Mouse (Mus musculus) midbrain, embryonic 16.5 days (tissue): Measurements from ENCODE around the gene Prr12. TPM values are rescaled to one million over a fixed set of nuclear protein-coding genes. Genes with fewer than 3 reads are reported as not detected.

ENCODE experiments used
- ATAC-seq: fragments of 200-750 bp; cut with Nextera tagmentation; 2 replicates; pipeline ENCODE4 v1.8.0; 2017; ENCODE audit warnings: moderate TSS enrichment
- H3K27ac ChIP-seq: fragments of 300-500 bp; sonication (generic); 2 replicates; pipeline ENCODE4 v1.5.1; 2014; ENCODE audit warnings: mild to moderate bottlenecking, low read length, mixed read lengths
- H3K27me3 ChIP-seq: fragments of 300-500 bp; sonication (generic); 2 replicates; pipeline ENCODE4 v1.6.1; 2014; ENCODE audit warnings: low read depth, low read length, mixed read lengths; ENCODE audit not compliant: control insufficient read depth, insufficient read depth
- H3K36me3 ChIP-seq: fragments of 300-500 bp; sonication (generic); 2 replicates; pipeline ENCODE4 v1.6.1; 2014; ENCODE audit warnings: mild to moderate bottlenecking, low read length, moderate library complexity, mixed read lengths; ENCODE audit not compliant: control insufficient read depth, insufficient read depth
- H3K4me1 ChIP-seq: fragments of 300-500 bp; sonication (generic); 2 replicates; pipeline ENCODE4 v1.6.1; 2014; ENCODE audit warnings: mild to moderate bottlenecking, low read length, mixed read lengths; ENCODE audit not compliant: control insufficient read depth, insufficient read depth
- H3K4me2 ChIP-seq: fragments of 300-500 bp; sonication (generic); 2 replicates; pipeline ENCODE4 v1.6.1; 2014; ENCODE audit warnings: mild to moderate bottlenecking, low read length, mixed read lengths
- H3K4me3 ChIP-seq: fragments of 300-500 bp; sonication (generic); 2 replicates; pipeline ENCODE4 v1.5.1; 2014; ENCODE audit warnings: low read depth, mild to moderate bottlenecking, low read length, moderate library complexity, mixed read lengths
- H3K9ac ChIP-seq: fragments of 300-500 bp; sonication (generic); 2 replicates; pipeline ENCODE4 v1.6.1; 2014; ENCODE audit warnings: low read depth, low read length, mixed read lengths
- H3K9me3 ChIP-seq: fragments of 300-500 bp; sonication (generic); replicated peaks from 2 replicates; pipeline ENCODE4 v1.6.1; 2014; ENCODE audit warnings: mild to moderate bottlenecking, low read length, mixed read lengths; ENCODE audit not compliant: control insufficient read depth, poor library complexity, severe bottlenecking
- whole genome bisulfite sequencing: fragments of 180-500 bp; shearing (Covaris S2); extraction: QIAGEN DNeasy Blood & Tissue Kit; methylation state at CpG from one replicate; pipeline ENCODE4 v1.1.7; 2014; 5-methylcytosine and 5-hydroxymethylcytosine counted together
- polyA plus RNA-seq: library from polyadenylated mRNA; unstranded; fragments of >200 nt; fragmentation: Nextera tagmentation; extraction: Ambion mirVana; gene quantifications from 2 replicates; pipeline ENCODE4 v1.2.1, GENCODE M21; 2015

Prr12 gene
- polyA plus RNA-seq, 1 experiment from 2014 or later, result 13.6 TPM

DNA sequence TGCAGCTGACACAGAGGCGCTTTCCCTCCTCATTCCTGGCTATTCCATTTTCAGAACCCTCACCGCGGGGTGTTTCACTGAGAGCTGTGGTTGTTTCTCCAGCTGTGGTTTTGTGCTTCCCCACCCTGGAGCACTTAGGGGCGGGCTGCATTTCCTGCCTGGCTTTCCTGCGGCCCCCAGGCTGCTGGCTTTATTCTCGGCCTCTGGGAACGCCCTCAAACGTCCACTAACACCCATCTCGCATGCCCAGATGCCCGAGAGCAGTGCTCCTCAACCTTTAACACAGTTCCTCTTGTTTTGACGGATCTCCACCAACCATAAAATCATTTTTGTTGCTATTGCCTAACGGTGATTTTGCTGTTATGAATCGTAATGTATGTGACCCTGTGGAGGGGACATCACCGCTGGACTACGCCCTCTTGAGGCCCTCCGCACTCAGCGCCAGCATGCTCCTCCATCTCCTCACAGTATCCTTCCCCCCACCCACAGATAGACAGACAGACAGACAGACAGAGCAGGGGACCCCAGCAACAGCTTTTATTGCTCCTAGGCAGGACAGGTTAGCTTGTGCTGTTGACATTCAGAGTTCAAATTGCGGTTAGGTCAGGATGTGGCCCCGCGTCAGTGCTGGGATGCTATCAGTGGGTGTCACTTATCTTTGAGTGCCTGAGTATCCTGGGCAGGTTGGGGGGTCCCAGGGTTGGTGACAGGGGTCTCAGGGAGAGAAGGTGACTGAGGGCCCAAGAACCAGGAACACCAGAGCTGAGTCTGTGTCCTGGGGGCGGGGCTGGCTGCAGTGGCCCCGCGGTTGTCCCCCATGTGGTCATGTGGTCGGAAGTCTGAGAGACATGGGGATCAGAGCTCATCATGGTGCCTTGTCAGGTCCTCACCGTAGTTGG is 30.0 kb upstream of the Prr12 start:
- no peaks in the 10 kb centered on the region for H3K4me1 ChIP-seq
- H3K9ac ChIP-seq, result peak overlapping the region; percentile 20; the same call in 1 of the 2 replicates
- H3K36me3 ChIP-seq, result peaks cover 7% of the 10 kb centered on the region; the same call in 1 of the 2 replicates
- H3K27ac ChIP-seq, result peak overlapping the region; percentile 53
- WGBS, result 78% methylated on average over 25 of the region's 25 CpGs
- ATAC-seq, result no peak
- no peaks in the 10 kb centered on the region for H3K27me3 ChIP-seq
- no peaks in the 10 kb centered on the region for H3K9me3 ChIP-seq
- no peak overlapping the region for H3K4me3 ChIP-seq
- no peak overlapping the region for H3K4me2 ChIP-seq

DNA sequence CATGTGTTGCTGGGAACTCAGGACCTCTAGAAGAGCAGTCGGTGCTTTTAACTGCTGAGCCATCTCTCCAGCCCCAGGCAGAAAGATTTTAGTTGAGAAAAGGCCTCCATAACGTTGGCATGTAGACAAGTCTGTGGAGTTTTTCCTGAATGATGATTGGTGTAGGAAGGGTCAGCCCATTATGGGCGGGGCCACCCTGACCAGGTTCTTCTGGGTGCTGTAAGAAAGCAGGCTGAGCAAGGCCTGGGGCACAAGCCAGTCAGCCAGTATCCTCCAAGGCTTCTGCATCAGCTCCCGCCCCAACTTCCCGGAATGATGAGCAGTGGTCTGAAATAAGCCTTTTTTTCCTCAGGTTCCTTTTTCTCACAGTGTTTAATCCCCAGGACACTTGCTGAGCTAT is 28.3 kb upstream of the Prr12 start:
- Histone ChIP-seq H3K27me3 (no peaks in the 10 kb centered on the region), H3K4me3 (no peak overlapping the region), H3K27ac (no peak overlapping the region), H3K9ac (no peak overlapping the region), H3K9me3 (no peaks in the 10 kb centered on the region), H3K4me1 (no peaks in the 10 kb centered on the region), H3K36me3 (peaks cover 14% of the 10 kb centered on the region), H3K4me2 (no peak overlapping the region)
- 45% methylated on average over 5 of the region's 5 CpGs for WGBS
- no peak for ATAC-seq

DNA sequence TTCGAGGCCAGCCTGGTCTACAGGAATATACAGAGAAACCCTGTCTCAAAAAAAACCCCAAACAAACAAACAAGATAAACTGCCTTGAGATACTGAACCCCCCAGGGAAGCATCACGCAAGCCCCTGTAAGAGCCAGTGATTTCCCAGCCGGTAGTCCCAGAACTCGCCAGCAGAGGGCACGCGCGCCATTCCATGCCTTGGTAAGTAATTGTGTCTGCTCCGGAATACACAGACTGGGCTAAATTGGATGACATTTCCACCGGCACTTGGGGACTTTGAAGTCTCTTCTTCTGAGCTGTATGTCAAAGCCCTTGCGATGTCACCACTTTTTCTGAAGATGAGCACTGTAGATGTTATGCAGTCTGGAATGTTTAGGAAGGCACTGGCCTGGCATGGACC is 27.2 kb upstream of the Prr12 start:
- Histone ChIP-seq H3K4me3 (no peak overlapping the region), H3K9ac (no peak overlapping the region), H3K4me1 (no peaks in the 10 kb centered on the region), H3K27me3 (no peaks in the 10 kb centered on the region), H3K4me2 (no peak overlapping the region), H3K9me3 (no peaks in the 10 kb centered on the region), H3K36me3 (peaks cover 14% of the 10 kb centered on the region), H3K27ac (peak overlapping the region; percentile 9; the same call in 1 of the 2 replicates)
- ATAC-seq, result peak; percentile 46; the same call in 1 of the 2 replicates
- 1% methylated on average over 10 of the region's 10 CpGs for WGBS

DNA sequence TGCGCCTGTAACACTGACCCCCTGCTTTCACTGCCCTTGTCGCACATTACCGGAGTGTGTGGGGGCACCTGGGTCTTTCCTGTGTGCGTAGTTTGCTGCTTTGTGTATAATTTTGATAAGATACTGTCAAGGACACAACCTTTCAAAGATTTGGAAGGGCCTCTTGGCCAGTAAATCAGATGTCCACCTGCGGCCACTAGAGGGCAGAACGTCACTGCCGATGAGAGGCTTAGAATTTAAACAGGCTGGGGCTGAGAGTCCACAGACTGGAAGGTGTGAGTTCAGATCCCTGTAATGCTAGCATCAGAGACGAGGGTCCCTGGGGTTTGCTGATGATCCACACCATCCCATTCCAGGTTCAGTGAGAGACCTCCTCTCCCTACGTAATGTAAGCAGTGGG is 25.8 kb upstream of the Prr12 start:
- no peaks in the 10 kb centered on the region for H3K9me3 ChIP-seq
- H3K4me3 ChIP-seq, result no peak overlapping the region
- 38% methylated on average over 9 of the region's 9 CpGs for WGBS
- H3K36me3 ChIP-seq, result peaks cover 14% of the 10 kb centered on the region
- no peaks in the 10 kb centered on the region for H3K27me3 ChIP-seq
- ATAC-seq, result 0 out of 2 replicates have a peak, but pooled peaks have one; percentile 7
- H3K4me1 ChIP-seq, result no peaks in the 10 kb centered on the region
- H3K9ac ChIP-seq, result no peak overlapping the region
- no peak overlapping the region for H3K27ac ChIP-seq
- H3K4me2 ChIP-seq, result no peak overlapping the region

DNA sequence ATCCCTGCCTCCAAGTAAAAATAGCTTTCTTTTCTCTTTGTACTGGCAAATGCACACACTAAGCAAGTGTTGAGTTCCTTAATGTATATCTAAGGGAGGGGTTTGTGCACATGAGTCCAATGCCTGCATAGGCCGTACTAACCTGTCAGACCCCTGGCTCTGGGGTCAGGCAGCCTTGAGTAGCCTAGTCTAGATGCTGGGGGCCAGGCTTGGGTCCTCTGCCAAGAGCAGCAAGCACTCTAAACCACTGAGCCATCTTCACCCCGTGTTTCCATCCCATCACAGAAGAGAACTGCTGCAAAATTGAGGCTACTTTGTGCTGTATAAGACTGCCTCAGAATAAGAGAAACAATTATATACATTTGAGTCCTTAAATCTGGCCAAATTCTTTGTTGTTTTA is 25.1 kb upstream of the Prr12 start:
- 94% methylated on average over 2 of the region's 2 CpGs for WGBS
- no peak for ATAC-seq
- H3K27me3 ChIP-seq, result no peaks in the 10 kb centered on the region
- H3K36me3 ChIP-seq, result peaks cover 14% of the 10 kb centered on the region
- H3K4me1 ChIP-seq, result no peaks in the 10 kb centered on the region
- H3K9me3 ChIP-seq, result no peaks in the 10 kb centered on the region
- H3K4me2 ChIP-seq, result no peak overlapping the region
- no peak overlapping the region for H3K9ac ChIP-seq
- no peak overlapping the region for H3K4me3 ChIP-seq
- no peak overlapping the region for H3K27ac ChIP-seq

DNA sequence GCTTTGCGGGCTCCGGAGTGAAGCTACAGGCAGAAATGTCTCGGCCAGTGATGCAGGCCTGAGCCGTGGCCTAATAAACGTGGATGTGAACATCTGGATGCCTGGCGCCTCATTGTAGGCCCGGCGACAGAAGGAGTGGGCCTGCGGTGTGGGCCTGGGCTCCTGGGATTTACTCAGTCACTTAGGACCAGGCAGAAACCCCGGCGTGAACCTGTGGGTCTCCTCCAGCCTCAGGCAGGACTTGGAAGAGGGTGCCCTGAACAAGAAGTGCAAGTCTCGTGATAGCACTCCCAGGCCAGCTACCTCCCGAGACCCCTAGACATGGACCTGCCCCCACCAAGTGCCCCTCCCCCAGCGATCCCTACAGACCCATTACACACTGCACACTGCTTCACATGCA is 24.6 kb upstream of the Prr12 start:
- 92% methylated on average over 14 of the region's 14 CpGs for WGBS
- Histone ChIP-seq H3K9me3 (no peaks in the 10 kb centered on the region), H3K27me3 (no peaks in the 10 kb centered on the region), H3K4me3 (no peak overlapping the region), H3K27ac (no peak overlapping the region), H3K4me2 (no peak overlapping the region), H3K4me1 (no peaks in the 10 kb centered on the region), H3K36me3 (peaks cover 14% of the 10 kb centered on the region), H3K9ac (no peak overlapping the region)
- ATAC-seq, result no peak

DNA sequence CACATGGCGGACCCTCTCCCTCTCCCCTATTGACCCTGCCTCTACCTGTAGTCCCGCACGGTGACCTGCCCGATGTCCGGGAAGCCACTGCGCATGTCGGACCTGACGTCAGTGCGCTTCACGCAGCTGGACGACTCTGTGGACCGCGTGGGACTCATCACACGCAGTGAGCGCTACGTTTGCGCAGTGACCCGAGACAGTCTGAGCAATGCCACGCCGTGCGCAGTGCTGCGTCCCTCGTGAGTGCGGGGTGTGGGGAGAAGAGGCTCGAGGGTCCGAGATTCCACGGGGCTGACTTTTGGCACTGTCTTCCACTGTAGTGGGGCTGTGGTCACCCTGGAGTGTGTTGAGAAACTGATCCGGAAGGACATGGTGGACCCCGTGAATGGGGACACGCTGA is 23.8 kb upstream of the Prr12 start:
- H3K4me2 ChIP-seq, result no peak overlapping the region
- no peak overlapping the region for H3K4me3 ChIP-seq
- no peak for ATAC-seq
- no peaks in the 10 kb centered on the region for H3K9me3 ChIP-seq
- WGBS, result 91% methylated on average over 30 of the region's 30 CpGs
- H3K9ac ChIP-seq, result no peak overlapping the region
- H3K27ac ChIP-seq, result no peak overlapping the region
- H3K4me1 ChIP-seq, result no peaks in the 10 kb centered on the region
- H3K27me3 ChIP-seq, result no peaks in the 10 kb centered on the region
- peaks cover 14% of the 10 kb centered on the region for H3K36me3 ChIP-seq

DNA sequence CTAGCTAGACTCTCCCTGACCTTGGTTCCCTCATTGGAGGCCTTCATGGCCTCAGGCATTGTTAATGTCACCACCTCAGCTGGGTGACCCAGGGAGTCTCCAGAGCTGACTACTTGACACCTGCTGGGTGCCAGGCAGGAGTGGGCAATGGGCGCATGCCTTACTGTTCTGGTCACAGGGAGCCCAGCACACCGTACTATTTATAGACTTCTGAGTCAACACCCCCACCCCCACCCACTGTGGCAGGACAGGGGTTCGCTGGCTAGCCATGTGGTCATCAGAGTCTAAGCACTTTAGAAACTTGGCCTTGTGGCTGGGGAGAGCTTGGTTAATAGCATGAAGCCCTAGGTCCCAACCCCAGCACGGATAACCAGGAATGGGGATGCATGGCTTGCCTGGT is 22.7 kb upstream of the Prr12 start:
- WGBS, result 89% methylated on average over 4 of the region's 4 CpGs
- Histone ChIP-seq H3K36me3 (peaks cover 14% of the 10 kb centered on the region), H3K9ac (no peak overlapping the region), H3K4me2 (no peak overlapping the region), H3K9me3 (no peaks in the 10 kb centered on the region), H3K27me3 (no peaks in the 10 kb centered on the region), H3K27ac (no peak overlapping the region), H3K4me1 (no peaks in the 10 kb centered on the region), H3K4me3 (no peak overlapping the region)
- no peak for ATAC-seq

DNA sequence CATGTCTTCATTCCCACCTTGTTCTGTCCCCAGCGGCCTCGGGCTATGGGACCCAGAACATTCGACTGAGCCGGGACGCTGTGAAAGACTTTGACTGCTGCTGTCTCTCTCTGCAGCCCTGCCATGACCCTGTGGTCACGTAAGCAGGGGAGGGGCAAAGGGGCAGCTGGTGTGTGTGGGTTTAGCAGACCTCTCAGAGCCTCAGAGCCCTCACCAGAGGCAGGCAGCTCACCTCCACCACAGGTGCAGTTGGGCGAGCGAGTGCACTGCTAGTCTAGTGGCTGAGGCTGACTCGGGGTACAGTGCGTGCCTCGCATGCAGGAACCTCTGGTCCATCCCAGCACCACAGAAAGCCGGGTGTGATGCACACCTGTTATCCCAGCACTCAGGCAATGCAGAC is 21.3 kb upstream of the Prr12 start:
- WGBS, result 91% methylated on average over 12 of the region's 12 CpGs
- Histone ChIP-seq H3K4me1 (no peaks in the 10 kb centered on the region), H3K27me3 (no peaks in the 10 kb centered on the region), H3K4me2 (no peak overlapping the region), H3K9me3 (no peaks in the 10 kb centered on the region), H3K27ac (no peak overlapping the region), H3K36me3 (peaks cover 14% of the 10 kb centered on the region), H3K9ac (no peak overlapping the region), H3K4me3 (no peak overlapping the region)
- no peak for ATAC-seq
